Mouse (Mus musculus): ENCODE data around the gene Sncg. TPM values are rescaled to one million over a fixed set of nuclear protein-coding genes. Genes with fewer than 3 reads are reported as not detected.

The Sncg gene
- total and polyA plus RNA-seq, 3 experiments, result 0.21 to 0.50 (median 0.27) TPM

DNA sequence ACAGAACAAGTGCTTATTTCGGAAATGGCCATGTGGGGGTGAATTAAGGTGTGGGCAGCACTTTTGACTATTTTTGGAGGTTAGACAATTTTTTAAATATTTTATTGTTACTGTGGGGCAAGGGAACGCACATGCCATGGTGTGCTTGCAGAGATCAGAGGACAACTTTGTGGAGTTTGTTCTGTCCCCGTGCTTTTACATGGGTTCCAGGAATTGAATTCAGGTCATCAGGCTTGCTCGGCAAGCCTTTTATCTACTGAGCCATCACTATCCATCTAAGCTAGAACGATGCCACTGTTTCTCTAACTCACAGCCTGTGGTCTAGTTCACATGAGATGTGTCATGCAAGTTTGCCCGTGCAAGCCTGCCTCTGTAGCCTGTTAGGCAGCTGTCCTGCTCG is 26.3 kb downstream of the Sncg start:
- dilution Hi-C loops (cut with MboI; ENCODE audit: extremely low pct_ligation_motif_present, extremely low pct_unique_long_range_greater_than_20kb, low sequenced_read_pairs), result no loop called here
- Histone ChIP-seq H3K27me3 (replicated peaks) (no peaks in the 10 kb centered on the region), H3K9ac (ENCODE audit: insufficient read depth, low read depth) (no peak overlapping the region), H3K79me2 (replicated peaks; ENCODE audit: control insufficient read depth, extremely low read depth, insufficient read depth, poor library complexity, severe bottlenecking) (no peaks in the 10 kb centered on the region), H3K4me2 (ENCODE audit: insufficient read depth, low read depth, poor library complexity, severe bottlenecking) (no peak overlapping the region), H3K9me3 (replicated peaks; ENCODE audit: low read length) (no peaks in the 10 kb centered on the region), H3K4me1 (ENCODE audit: control insufficient read depth in 1 of 2, insufficient read depth in 2 of 2) (peaks cover 0 to 7% of the 10 kb centered on the region in 2 experiments; a peak in 1 of 4 replicates), H3K27ac (ENCODE audit: insufficient read depth, low read depth) (no peak overlapping the region), H3K36me3 (replicated peaks in 1 of 2; ENCODE audit: control insufficient read depth in 1 of 2, insufficient read depth in 1 of 2, low read length in 1 of 2) (peaks cover 4 to 20% of the 10 kb centered on the region in 2 experiments), H3K4me3 (replicated peaks in 1 of 3; ENCODE audit: low read depth in 2 of 3, low read length in 2 of 3, poor library complexity in 1 of 3) (no peak overlapping the region)
- no peak for TF ChIP-seq UBTF (IDR thresholded peaks at IDR 0.05; ENCODE audit: low read depth, low read length)
- TF ChIP-seq SMC3 (IDR thresholded peaks at IDR 0.05; ENCODE audit: low read depth, low read length), result no peak
- TF ChIP-seq TBP (conservative IDR thresholded peaks at IDR 0.05; ENCODE audit: low read depth, low read length), result no peak
- TF ChIP-seq ZNF384 (IDR thresholded peaks at IDR 0.05; ENCODE audit: low read depth, low read length), result no peak
- no peak for TF ChIP-seq IRF4 (IDR thresholded peaks at IDR 0.05; ENCODE audit: low read depth, low read length)
- no peak for TF ChIP-seq NELFE (IDR thresholded peaks at IDR 0.05; ENCODE audit: low read depth, low read length)
- TF ChIP-seq POLR2AphosphoS2 (IDR thresholded peaks at IDR 0.05; ENCODE audit: low read depth, low read length), result no peak
- in situ Hi-C loops (cut with MboI; ENCODE audit: low pct_ligation_motif_present, low pct_unique_long_range_greater_than_20kb, low sequenced_read_pairs), result no loop called here
- no peak for DNase-seq (ENCODE audit: extremely low read depth)

DNA sequence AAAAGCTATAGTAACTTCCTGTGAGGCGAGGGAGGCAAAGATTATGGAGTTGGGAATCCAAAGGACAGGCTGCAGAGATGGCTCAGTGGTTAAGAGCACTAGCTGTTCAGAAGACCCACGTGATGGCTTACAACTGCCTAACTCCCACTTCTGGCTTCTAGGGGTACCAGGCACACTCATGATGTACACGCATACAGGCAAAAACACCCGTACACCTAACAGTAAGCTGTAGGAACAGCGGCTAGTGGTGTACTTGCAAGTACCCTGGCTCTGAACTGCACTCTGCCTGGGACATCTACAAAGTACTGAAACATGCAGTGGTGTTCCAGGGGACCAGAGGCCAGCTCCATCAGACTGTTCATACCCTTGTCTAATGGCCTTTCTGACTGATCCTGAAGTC is 27.5 kb downstream of the Sncg start:
- in situ Hi-C loops (cut with MboI; ENCODE audit: low pct_ligation_motif_present, low pct_unique_long_range_greater_than_20kb, low sequenced_read_pairs), result no loop called here
- no peaks in the 10 kb centered on the region for H3K79me2 ChIP-seq (replicated peaks; ENCODE audit: control insufficient read depth, extremely low read depth, insufficient read depth, poor library complexity, severe bottlenecking)
- dilution Hi-C loops (cut with MboI; ENCODE audit: extremely low pct_ligation_motif_present, extremely low pct_unique_long_range_greater_than_20kb, low sequenced_read_pairs), result no loop called here
- peaks cover 7 to 31% of the 10 kb centered on the region in 2 experiments for H3K36me3 ChIP-seq (replicated peaks in 1 of 2; ENCODE audit: control insufficient read depth in 1 of 2, insufficient read depth in 1 of 2, low read length in 1 of 2)
- no peaks in the 10 kb centered on the region for H3K9me3 ChIP-seq (replicated peaks; ENCODE audit: low read length)
- no peaks in the 10 kb centered on the region for H3K27me3 ChIP-seq (replicated peaks)
- H3K4me2 ChIP-seq (ENCODE audit: insufficient read depth, low read depth, poor library complexity, severe bottlenecking), result no peak overlapping the region
- DNase-seq (ENCODE audit: extremely low read depth), result no peak
- no peak overlapping the region for H3K27ac ChIP-seq (ENCODE audit: insufficient read depth, low read depth)
- peaks cover 0 to 14% of the 10 kb centered on the region in 2 experiments; a peak in 1 of 4 replicates for H3K4me1 ChIP-seq (ENCODE audit: control insufficient read depth in 1 of 2, insufficient read depth in 2 of 2)
- H3K4me3 ChIP-seq (replicated peaks in 1 of 3; ENCODE audit: low read depth in 2 of 3, low read length in 2 of 3, poor library complexity in 1 of 3), result no peak overlapping the region
- no peak overlapping the region for H3K9ac ChIP-seq (ENCODE audit: insufficient read depth, low read depth)
- TF ChIP-seq JUND (conservative IDR thresholded peaks at IDR 0.05; ENCODE audit: low read depth, low read length) (no peak), KAT2A (IDR thresholded peaks at IDR 0.05; ENCODE audit: insufficient replicate concordance, low read length) (no peak), TCF12 (IDR thresholded peaks at IDR 0.05; ENCODE audit: low read depth, low read length) (no peak), RCOR1 (conservative IDR thresholded peaks at IDR 0.05; ENCODE audit: low read depth, low read length) (no peak), SMC3 (IDR thresholded peaks at IDR 0.05; ENCODE audit: low read depth, low read length) (no peak), MYC (IDR thresholded peaks at IDR 0.05; ENCODE audit: low read depth, low read length) (no peak), E2F4 (IDR thresholded peaks at IDR 0.05; ENCODE audit: insufficient replicate concordance, low read depth, low read length) (no peak), JUN (IDR thresholded peaks at IDR 0.05; ENCODE audit: insufficient read depth, low read depth, low read length) (no peak), USF2 (conservative IDR thresholded peaks at IDR 0.05; ENCODE audit: low read depth, low read length) (no peak), MXI1 (IDR thresholded peaks at IDR 0.05; ENCODE audit: low read depth, low read length) (no peak), MAFK (IDR thresholded peaks at IDR 0.05; ENCODE audit: insufficient replicate concordance, low read length) (no peak), SIN3A (IDR thresholded peaks at IDR 0.05; ENCODE audit: low read length) (no peak), ETS1 (conservative IDR thresholded peaks at IDR 0.05; ENCODE audit: low read depth, low read length) (no peak)
